Mouse (Mus musculus) hindbrain, embryonic 10.5 days (tissue): ENCODE measurements around the gene Sdccag8. TPM values are rescaled to one million over a fixed set of nuclear protein-coding genes. Genes with fewer than 3 reads are reported as not detected.

ENCODE experiments used
- DNase-seq: peaks from one replicate; pipeline ENCODE4 v3.0.0-alpha.2; 2017; ENCODE audit warnings: low spot score
- H3K27ac ChIP-seq: fragments of 300-500 bp; sonication (generic); 2 replicates; pipeline ENCODE4 v1.5.1; 2016; ENCODE audit warnings: mild to moderate bottlenecking, moderate library complexity
- H3K27me3 ChIP-seq: fragments of 300-500 bp; sonication (generic); 2 replicates; pipeline ENCODE4 v1.6.1; 2016; ENCODE audit warnings: mild to moderate bottlenecking; ENCODE audit not compliant: poor library complexity, insufficient read depth, severe bottlenecking
- H3K36me3 ChIP-seq: fragments of 300-500 bp; sonication (generic); 2 replicates; pipeline ENCODE4 v1.6.1; 2016; ENCODE audit warnings: mild to moderate bottlenecking, moderate library complexity
- H3K4me1 ChIP-seq: fragments of 300-500 bp; sonication (generic); replicated peaks from 2 replicates; pipeline ENCODE4 v1.6.1; 2016; ENCODE audit warnings: mild to moderate bottlenecking
- H3K4me3 ChIP-seq: fragments of 300-500 bp; sonication (generic); 2 replicates; pipeline ENCODE4 v1.5.1; 2016; ENCODE audit warnings: mild to moderate bottlenecking, moderate library complexity
- H3K9me3 ChIP-seq: fragments of 300-500 bp; sonication (generic); 2 replicates; pipeline ENCODE4 v1.6.1; 2016; ENCODE audit warnings: mild to moderate bottlenecking, moderate library complexity
- WGBS: fragments of 180-500 bp; shearing (Covaris S2); methylation state at CpG from one replicate; pipeline ENCODE4 v1.1.7; 2016; 5-methylcytosine and 5-hydroxymethylcytosine counted together
- polyA plus RNA-seq: library from polyadenylated mRNA; unstranded; fragments of >200 nt; fragmentation: Nextera tagmentation; extraction: Ambion mirVana; gene quantifications from 2 replicates; pipeline ENCODE4 v1.2.1, GENCODE M21; 2016

Sdccag8 gene
- polyA plus RNA-seq, 1 experiment from 2014 or later = 25.3 TPM

DNA sequence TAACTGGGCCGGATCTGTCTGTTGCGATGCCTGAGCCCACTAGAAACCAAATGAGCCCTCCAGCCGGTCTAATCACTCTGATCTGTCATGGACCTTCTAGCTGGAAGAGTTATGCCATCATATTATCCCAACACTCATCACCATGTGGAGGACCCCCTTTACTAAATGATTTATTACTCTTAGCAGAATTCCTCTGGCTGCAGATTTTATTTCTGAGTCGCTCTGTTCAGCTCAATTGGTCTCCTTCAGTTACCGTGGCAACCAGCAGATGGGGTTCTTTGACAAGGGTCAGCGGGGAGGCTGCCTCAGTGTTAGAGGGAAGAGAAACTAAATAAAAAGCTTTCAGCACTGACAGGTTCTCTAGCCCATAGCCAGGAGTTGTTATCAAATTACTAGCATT is 184.6 kb downstream of the Sdccag8 start:
- Histone ChIP-seq H3K27me3 (no peaks in the 10 kb centered on the region), H3K27ac (peak overlapping the region; percentile 96), H3K4me1 (peaks cover 85% of the 10 kb centered on the region), H3K9me3 (no peaks in the 10 kb centered on the region), H3K36me3 (no peaks in the 10 kb centered on the region), H3K4me3 (peak overlapping the region; percentile 11; the same call in 1 of the 2 replicates)
- DNase-seq = peak; percentile 72
- WGBS = 28% methylated on average over 6 of the region's 6 CpGs

DNA sequence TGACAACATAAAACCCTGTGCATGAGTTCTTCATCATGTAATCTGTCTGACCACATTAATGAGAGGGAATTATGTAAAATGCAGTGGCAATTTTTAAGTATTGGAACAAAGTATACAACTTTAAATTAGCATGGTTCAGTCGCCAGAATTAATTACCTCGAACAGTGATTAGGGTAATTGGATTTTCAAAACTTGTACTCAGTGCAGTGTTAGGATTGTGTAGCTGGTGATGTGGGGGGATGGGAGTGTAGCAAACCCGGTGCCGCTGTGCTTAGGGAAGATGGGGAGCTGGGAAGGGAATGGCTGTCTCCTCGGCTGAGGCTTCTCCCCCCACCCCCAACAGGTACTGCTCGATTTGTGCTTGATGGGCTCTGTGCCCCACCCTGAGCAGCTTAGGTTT is 188.5 kb downstream of the Sdccag8 start:
- Histone ChIP-seq H3K27me3 (no peaks in the 10 kb centered on the region), H3K36me3 (0 out of 2 replicates have a peak, but pooled peaks cover 8% of the 10 kb centered on the region), H3K27ac (peak overlapping the region; percentile 69), H3K4me1 (peaks cover 58% of the 10 kb centered on the region), H3K4me3 (no peak overlapping the region), H3K9me3 (no peaks in the 10 kb centered on the region)
- no peak for DNase-seq
- WGBS = 68% methylated on average over 6 of the region's 6 CpGs

DNA sequence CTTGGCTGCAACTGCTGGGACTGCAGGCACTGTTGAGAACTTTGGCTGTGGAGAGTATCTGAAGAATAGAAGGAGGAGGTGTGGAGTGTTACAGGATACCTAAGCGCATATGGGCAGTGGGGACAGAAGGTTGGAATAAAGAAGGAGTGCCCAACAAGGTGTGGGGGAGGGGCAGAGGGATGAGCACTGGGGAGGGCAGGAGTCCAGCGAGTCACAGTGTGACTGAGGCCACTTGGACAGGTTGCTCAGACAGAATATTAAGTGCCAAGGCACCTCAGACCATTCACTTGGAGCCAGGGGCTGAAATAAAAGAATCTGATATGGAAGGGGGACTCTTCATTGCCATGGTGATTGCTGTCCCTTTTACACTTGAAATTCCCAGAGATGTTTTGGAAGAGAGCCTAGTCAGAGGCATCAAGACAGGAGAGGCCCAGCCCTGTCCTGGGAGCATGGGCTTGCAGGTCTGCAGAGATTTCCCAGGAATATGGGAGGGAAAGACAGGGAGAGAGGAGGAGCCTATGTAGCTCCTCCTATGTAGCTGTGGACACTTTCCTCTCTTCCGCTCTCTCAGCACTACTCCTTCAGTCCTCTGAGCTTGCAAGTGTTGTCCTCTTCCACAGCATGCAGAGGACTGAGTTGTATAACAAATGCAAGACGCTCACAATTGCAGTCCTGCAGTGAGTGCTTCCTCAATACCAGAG is 189.7 kb downstream of the Sdccag8 start:
- no peak overlapping the region for H3K4me3 ChIP-seq
- H3K27me3 ChIP-seq = no peaks in the 10 kb centered on the region
- no peak for DNase-seq
- peaks cover 55% of the 10 kb centered on the region for H3K4me1 ChIP-seq
- 0 out of 2 replicates have a peak, but pooled peaks cover 8% of the 10 kb centered on the region for H3K36me3 ChIP-seq
- peak overlapping the region; percentile 53 for H3K27ac ChIP-seq
- 66% methylated on average over 4 of the region's 4 CpGs for WGBS
- no peaks in the 10 kb centered on the region for H3K9me3 ChIP-seq

DNA sequence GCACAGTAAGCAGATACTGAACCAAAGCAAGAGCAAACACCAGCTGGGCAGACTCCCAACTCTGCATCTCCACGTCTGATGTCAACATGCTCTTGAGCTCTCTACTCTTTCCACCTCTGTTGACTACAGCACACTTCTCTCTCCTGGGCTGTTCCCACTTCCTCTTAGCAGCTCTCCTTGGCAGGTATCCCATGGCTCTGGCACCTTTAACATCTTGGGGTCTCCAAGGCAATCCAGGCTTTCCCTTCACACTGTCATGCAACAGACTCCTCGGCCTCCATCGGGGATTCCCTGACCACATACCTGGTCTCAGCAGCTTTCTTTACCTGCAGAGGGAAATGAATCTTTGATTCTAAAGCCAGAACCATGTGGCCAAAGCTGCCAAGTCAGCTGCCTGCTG is 192.9 kb downstream of the Sdccag8 start:
- DNase-seq = no peak
- Histone ChIP-seq H3K4me3 (no peak overlapping the region), H3K36me3 (0 out of 2 replicates have a peak, but pooled peaks cover 8% of the 10 kb centered on the region), H3K4me1 (peaks cover 65% of the 10 kb centered on the region), H3K9me3 (no peaks in the 10 kb centered on the region), H3K27me3 (0 out of 2 replicates have a peak, but pooled peaks cover 5% of the 10 kb centered on the region), H3K27ac (peak overlapping the region; percentile 40; the same call in 1 of the 2 replicates)
- WGBS = 90% methylated on average over 3 of the region's 3 CpGs

DNA sequence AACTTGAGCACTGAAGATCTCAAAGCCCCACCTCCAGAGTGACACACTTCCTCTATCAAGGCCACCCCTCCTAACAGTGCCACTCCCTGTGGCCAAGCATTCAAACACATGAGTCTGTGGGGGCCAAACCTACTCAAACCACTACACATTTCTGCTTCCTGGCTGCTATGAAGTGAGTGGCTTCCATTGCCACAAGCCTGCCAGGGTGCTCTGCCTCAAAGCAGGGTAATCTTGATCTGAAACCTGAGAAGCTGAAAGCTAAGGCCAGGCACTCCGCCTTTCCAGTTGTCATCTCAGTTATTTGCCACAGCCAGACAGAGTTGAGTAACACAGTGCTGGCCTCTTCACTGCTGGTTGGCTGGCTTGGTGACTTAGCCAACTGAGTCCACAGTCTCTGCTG is 194.3 kb downstream of the Sdccag8 start:
- Histone ChIP-seq H3K4me3 (no peak overlapping the region), H3K4me1 (peaks cover 68% of the 10 kb centered on the region), H3K36me3 (0 out of 2 replicates have a peak, but pooled peaks cover 8% of the 10 kb centered on the region), H3K27ac (peak overlapping the region; percentile 37), H3K27me3 (0 out of 2 replicates have a peak, but pooled peaks cover 5% of the 10 kb centered on the region), H3K9me3 (no peaks in the 10 kb centered on the region)
- no peak for DNase-seq
- WGBS = 59% methylated on average over 1 of the region's 1 CpGs

DNA sequence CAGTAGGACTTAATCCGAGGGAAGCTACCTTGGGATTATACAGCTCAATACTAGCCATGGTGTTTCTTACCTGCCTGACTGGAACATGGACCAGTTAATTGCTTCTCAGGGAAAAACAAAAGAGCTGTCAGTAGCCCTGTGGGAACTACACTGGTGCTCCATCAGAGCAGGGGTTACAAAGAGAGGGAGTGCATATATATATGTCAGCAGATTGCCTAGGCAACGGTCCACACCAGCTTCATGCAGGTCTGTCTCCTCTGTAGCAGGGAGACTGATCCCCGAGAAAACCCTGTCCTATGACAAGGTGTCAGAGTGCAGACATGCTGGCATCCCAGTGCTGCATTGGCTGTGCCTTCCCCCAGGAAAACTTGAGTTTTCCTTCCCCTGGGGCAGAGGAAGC is 195.6 kb downstream of the Sdccag8 start:
- Histone ChIP-seq H3K4me3 (no peak overlapping the region), H3K27me3 (0 out of 2 replicates have a peak, but pooled peaks cover 5% of the 10 kb centered on the region), H3K4me1 (peaks cover 68% of the 10 kb centered on the region), H3K27ac (peak overlapping the region; percentile 85), H3K9me3 (no peaks in the 10 kb centered on the region), H3K36me3 (0 out of 2 replicates have a peak, but pooled peaks cover 5% of the 10 kb centered on the region)
- no peak for DNase-seq
- 38% methylated on average over 3 of the region's 3 CpGs for WGBS

DNA sequence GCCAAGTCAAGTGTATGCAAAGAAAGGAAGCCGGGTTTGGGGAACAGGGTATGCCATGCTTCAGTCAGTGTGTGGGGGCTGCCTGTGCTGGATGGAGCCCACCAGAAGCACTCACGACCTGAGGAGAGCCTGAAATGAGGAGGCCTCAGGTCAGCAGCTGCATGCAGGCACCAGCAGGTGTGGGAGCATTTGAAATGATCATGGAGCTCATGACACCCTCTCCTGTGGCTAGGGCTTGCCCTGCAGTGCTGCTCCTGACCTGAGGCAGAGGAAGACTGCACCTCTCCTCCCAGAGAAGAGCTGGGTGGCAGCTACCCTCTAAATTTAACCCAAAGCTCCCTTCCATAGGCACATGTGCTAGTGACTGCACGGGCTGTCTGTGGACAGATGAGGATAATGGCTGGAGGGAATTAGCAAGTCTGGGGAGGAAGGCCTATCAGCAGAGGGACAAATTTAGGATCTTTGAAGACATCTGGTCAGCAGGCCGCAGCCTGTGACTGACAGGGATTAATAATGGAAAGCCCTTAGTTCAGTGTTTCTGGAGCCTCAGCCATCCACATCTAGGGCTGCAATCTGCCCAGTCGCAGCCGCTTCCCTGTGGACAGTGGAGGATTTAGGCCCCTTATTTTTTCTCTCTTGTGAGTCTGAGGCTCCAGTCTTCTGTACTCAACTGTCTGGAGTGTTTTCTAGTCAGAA is 196.3 kb downstream of the Sdccag8 start:
- WGBS = 53% methylated on average over 6 of the region's 6 CpGs
- DNase-seq = peak; percentile 40
- H3K4me1 ChIP-seq = peaks cover 71% of the 10 kb centered on the region

DNA sequence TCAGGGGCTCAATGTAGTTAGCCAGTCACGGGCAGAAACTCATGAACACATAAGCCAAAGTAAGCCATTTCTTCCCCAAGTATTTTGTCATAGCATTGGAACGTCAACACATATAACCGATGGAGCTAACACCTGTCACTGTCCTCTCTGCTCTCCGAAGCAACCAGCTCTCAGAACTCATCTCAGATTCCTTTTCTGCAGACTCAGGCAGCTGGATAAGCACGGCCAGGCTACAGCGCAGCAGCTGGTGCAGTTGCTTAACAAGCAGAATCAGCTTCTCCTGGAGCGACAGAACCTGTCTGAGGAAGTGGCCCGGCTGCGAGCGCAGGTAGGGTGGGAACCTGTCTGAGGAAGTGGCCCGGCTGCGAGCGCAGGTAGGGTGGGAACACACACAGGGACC is 197.2 kb downstream of the Sdccag8 start:
- Histone ChIP-seq H3K9me3 (no peaks in the 10 kb centered on the region), H3K4me3 (no peak overlapping the region), H3K36me3 (no peaks in the 10 kb centered on the region), H3K27ac (peak overlapping the region; percentile 85), H3K4me1 (peaks cover 81% of the 10 kb centered on the region), H3K27me3 (0 out of 2 replicates have a peak, but pooled peaks cover 5% of the 10 kb centered on the region)
- DNase-seq = no peak
- 86% methylated on average over 13 of the region's 13 CpGs for WGBS

More for the DNA sequence above, 196.3 kb downstream of the Sdccag8 start:
- H3K27me3 ChIP-seq = 0 out of 2 replicates have a peak, but pooled peaks cover 5% of the 10 kb centered on the region
- no peaks in the 10 kb centered on the region for H3K36me3 ChIP-seq
- H3K27ac ChIP-seq = peak overlapping the region; percentile 85
- no peaks in the 10 kb centered on the region for H3K9me3 ChIP-seq
- H3K4me3 ChIP-seq = no peak overlapping the region

DNA sequence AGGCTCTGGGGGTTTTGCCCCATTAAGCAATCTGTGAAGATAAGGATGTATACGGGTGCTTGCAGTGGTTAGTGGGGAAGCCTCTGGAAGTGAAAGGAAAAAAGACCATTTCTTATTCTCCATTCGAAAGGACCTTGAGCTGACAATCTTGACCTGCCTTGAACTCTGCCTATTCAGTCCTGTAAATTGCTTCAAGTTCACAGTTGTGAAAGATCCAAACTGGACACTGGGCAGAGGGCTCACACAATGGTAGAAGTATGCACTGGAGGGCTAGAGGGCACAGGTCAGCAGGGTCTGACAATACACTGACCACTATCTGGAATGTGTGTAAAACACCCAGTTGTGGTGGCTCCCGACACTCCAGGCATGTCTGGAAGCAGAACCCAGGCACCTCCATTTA is 198.3 kb downstream of the Sdccag8 start:
- 0 out of 2 replicates have a peak, but pooled peaks cover 4% of the 10 kb centered on the region for H3K36me3 ChIP-seq
- 0 out of 2 replicates have a peak, but pooled peaks cover 5% of the 10 kb centered on the region for H3K27me3 ChIP-seq
- H3K27ac ChIP-seq = 0 out of 2 replicates have a peak overlapping the region, but pooled peaks have one; percentile 45
- no peaks in the 10 kb centered on the region for H3K9me3 ChIP-seq
- WGBS = 44% methylated on average over 3 of the region's 3 CpGs
- DNase-seq = peak; percentile 38
- H3K4me3 ChIP-seq = no peak overlapping the region
- H3K4me1 ChIP-seq = peaks cover 90% of the 10 kb centered on the region

DNA sequence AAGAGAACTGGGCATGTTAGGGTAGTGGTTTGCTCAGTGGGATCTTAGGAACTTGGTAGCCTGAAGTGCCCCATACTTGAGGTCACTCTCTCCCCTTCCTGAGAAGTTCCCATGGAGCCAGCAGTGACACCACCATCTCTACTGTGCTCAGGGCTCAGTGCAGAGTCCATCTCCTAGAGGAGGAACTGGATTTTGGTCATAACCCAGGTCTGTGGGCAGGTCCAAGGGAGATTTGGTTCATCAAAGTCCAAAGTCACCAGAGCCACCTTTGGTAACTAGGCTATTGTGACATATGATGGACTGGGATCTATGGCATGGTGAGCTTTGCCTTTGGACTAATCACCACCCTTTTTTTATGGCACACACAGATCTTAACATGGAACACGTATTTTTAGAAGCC is 198.9 kb downstream of the Sdccag8 start:
- DNase-seq = peak; percentile 1
- Histone ChIP-seq H3K4me3 (no peak overlapping the region), H3K36me3 (0 out of 2 replicates have a peak, but pooled peaks cover 4% of the 10 kb centered on the region), H3K27ac (0 out of 2 replicates have a peak overlapping the region, but pooled peaks have one; percentile 45), H3K27me3 (0 out of 2 replicates have a peak, but pooled peaks cover 5% of the 10 kb centered on the region), H3K4me1 (peaks cover 96% of the 10 kb centered on the region), H3K9me3 (no peaks in the 10 kb centered on the region)
- 86% methylated on average over 1 of the region's 1 CpGs for WGBS

DNA sequence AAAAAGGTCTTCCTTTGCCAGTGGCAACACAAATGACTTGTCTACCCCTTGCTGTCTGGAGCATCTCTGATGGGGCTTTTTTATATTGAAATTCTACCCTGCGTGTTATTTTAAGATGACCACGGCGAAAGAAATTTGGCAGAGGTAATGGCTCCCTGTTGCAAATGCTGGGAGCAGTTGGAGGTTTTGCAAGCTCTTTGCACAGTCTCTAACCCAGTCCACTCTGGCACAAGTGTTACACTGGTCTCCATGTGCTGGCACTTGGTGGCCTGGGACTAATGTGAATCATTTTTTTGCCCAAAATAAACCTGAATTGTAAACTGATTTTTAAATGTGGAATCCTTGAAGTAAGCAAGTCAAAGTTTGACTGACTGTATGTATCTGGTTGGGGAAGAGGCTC is 199.3 kb downstream of the Sdccag8 start:
- DNase-seq = peak; percentile 2
- Histone ChIP-seq H3K9me3 (no peaks in the 10 kb centered on the region), H3K27ac (no peak overlapping the region), H3K4me3 (no peak overlapping the region), H3K27me3 (0 out of 2 replicates have a peak, but pooled peaks cover 5% of the 10 kb centered on the region), H3K4me1 (peaks cover 97% of the 10 kb centered on the region), H3K36me3 (0 out of 2 replicates have a peak, but pooled peaks cover 4% of the 10 kb centered on the region)
- 88% methylated on average over 3 of the region's 3 CpGs for WGBS

DNA sequence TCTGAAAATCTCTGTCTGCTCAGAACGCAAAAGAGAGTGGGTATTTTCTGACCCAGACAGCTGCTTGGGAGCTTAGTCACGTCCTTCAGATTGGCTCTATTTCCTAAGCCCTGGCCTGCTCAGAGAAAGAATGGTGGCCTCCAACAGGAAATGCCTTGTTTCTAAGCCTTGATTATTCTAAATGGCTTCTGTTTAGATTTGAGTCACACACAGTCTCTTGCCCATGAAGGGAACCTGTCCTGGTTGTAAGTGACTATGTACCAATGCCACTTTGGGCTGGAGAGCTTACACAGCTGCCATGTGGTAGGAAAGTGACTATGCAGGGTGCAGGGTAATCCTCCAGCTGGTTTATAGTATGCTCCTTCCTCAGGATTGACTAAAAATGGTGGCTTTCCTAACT is 199.9 kb downstream of the Sdccag8 start:
- Histone ChIP-seq H3K36me3 (peaks cover 4% of the 10 kb centered on the region; the same call in 1 of the 2 replicates), H3K4me3 (no peak overlapping the region), H3K4me1 (peaks cover 97% of the 10 kb centered on the region), H3K27me3 (0 out of 2 replicates have a peak, but pooled peaks cover 5% of the 10 kb centered on the region), H3K27ac (peak overlapping the region; percentile 54), H3K9me3 (no peaks in the 10 kb centered on the region)
- 76% methylated on average over 2 of the region's 2 CpGs for WGBS
- DNase-seq = peak; percentile 7
